Mouse (Mus musculus): ENCODE measurements at regions not wholly inside any gene's neighbourhood (a gene's known extent, or its start where the extent isn't known, plus 50 kb on each side); places are given as distances from the start of the nearest gene placed in this dataset.
A peak's percentile ranks its signal among the peaks of the same experiment; 100 is the strongest.
"Not testable (repeated sequence)": the region's sequence is repeated elsewhere in the genome, so short reads cannot be mapped to it uniquely, and the experiment has no call there.

GRCm38 (mm10) chr9:80848190-80848589, 382.9 kb upstream of the Impg1 start:
- no peaks in the 10 kb centered on the region for H3K36me3 ChIP-seq (ENCODE audit: control insufficient read depth, insufficient read depth, low read length)
- no peak overlapping the region for H3K27ac ChIP-seq (ENCODE audit: low read depth, low read length)
- H3K9me3 ChIP-seq (ENCODE audit: control insufficient read depth, low read length), result no peaks in the 10 kb centered on the region
- H3K9ac ChIP-seq (ENCODE audit: low read depth, low read length), result no peak overlapping the region
- WGBS, result 56% methylated on average over 3 of the region's 3 CpGs
- no peaks in the 10 kb centered on the region for H3K27me3 ChIP-seq (replicated peaks; ENCODE audit: control insufficient read depth, insufficient read depth, low read length)
- no peaks in the 10 kb centered on the region for H3K4me1 ChIP-seq (ENCODE audit: control insufficient read depth, insufficient read depth, low read depth, low read length)
- ATAC-seq, result no peak
- H3K4me3 ChIP-seq (ENCODE audit: low read length), result no peak overlapping the region
- H3K4me2 ChIP-seq (ENCODE audit: low read length), result no peak overlapping the region

- Histone ChIP-seq H3K27me3 (replicated peaks; ENCODE audit: control insufficient read depth, insufficient read depth, low read length) (no peaks in the 10 kb centered on the region), H3K9me3 (ENCODE audit: control insufficient read depth, low read length) (no peaks in the 10 kb centered on the region), H3K36me3 (ENCODE audit: control insufficient read depth, insufficient read depth, low read length) (no peaks in the 10 kb centered on the region), H3K27ac (ENCODE audit: low read depth, low read length) (no peak overlapping the region), H3K4me2 (ENCODE audit: low read length) (no peak overlapping the region), H3K9ac (ENCODE audit: low read depth, low read length) (no peak overlapping the region), H3K4me3 (ENCODE audit: low read length) (no peak overlapping the region), H3K4me1 (ENCODE audit: control insufficient read depth, insufficient read depth, low read depth, low read length) (no peaks in the 10 kb centered on the region)
- 63% methylated on average over 2 of the region's 2 CpGs for WGBS
- no peak for ATAC-seq
Observed at GRCm38 (mm10) chr9:80832808-80833207, 367.5 kb upstream of the Impg1 start.

- Histone ChIP-seq H3K4me2 (ENCODE audit: low read length) (no peak overlapping the region), H3K4me1 (ENCODE audit: control insufficient read depth, insufficient read depth, low read depth, low read length) (no peaks in the 10 kb centered on the region), H3K27me3 (replicated peaks; ENCODE audit: control insufficient read depth, insufficient read depth, low read length) (no peaks in the 10 kb centered on the region), H3K9ac (ENCODE audit: low read depth, low read length) (no peak overlapping the region), H3K27ac (ENCODE audit: low read depth, low read length) (no peak overlapping the region), H3K36me3 (ENCODE audit: control insufficient read depth, insufficient read depth, low read length) (no peaks in the 10 kb centered on the region), H3K4me3 (ENCODE audit: low read length) (no peak overlapping the region), H3K9me3 (ENCODE audit: control insufficient read depth, low read length) (no peaks in the 10 kb centered on the region)
- no peak for ATAC-seq
- WGBS, result 73% methylated on average over 1 of the region's 1 CpGs
Observed at GRCm38 (mm10) chr9:80825346-80825745, 360.1 kb upstream of the Impg1 start.

GRCm38 (mm10) chr9:80820066-80820465, 354.8 kb upstream of the Impg1 start:
- ATAC-seq, result no peak
- 82% methylated on average over 3 of the region's 3 CpGs for WGBS
- Histone ChIP-seq H3K27ac (ENCODE audit: low read depth, low read length) (no peak overlapping the region), H3K9me3 (ENCODE audit: control insufficient read depth, low read length) (no peaks in the 10 kb centered on the region), H3K36me3 (ENCODE audit: control insufficient read depth, insufficient read depth, low read length) (no peaks in the 10 kb centered on the region), H3K4me2 (ENCODE audit: low read length) (no peak overlapping the region), H3K9ac (ENCODE audit: low read depth, low read length) (no peak overlapping the region), H3K27me3 (replicated peaks; ENCODE audit: control insufficient read depth, insufficient read depth, low read length) (no peaks in the 10 kb centered on the region), H3K4me3 (ENCODE audit: low read length) (no peak overlapping the region), H3K4me1 (ENCODE audit: control insufficient read depth, insufficient read depth, low read depth, low read length) (no peaks in the 10 kb centered on the region)

GRCm38 (mm10) chr9:80819070-80819469, 353.8 kb upstream of the Impg1 start:
- ATAC-seq, result no peak
- Histone ChIP-seq H3K27ac (ENCODE audit: low read depth, low read length) (no peak overlapping the region), H3K9ac (ENCODE audit: low read depth, low read length) (no peak overlapping the region), H3K9me3 (ENCODE audit: control insufficient read depth, low read length) (no peaks in the 10 kb centered on the region), H3K27me3 (replicated peaks; ENCODE audit: control insufficient read depth, insufficient read depth, low read length) (no peaks in the 10 kb centered on the region), H3K36me3 (ENCODE audit: control insufficient read depth, insufficient read depth, low read length) (no peaks in the 10 kb centered on the region), H3K4me1 (ENCODE audit: control insufficient read depth, insufficient read depth, low read depth, low read length) (no peaks in the 10 kb centered on the region), H3K4me2 (ENCODE audit: low read length) (no peak overlapping the region), H3K4me3 (ENCODE audit: low read length) (no peak overlapping the region)
- 95% methylated on average over 1 of the region's 1 CpGs for WGBS

GRCm38 (mm10) chr9:80813921-80814320, 348.6 kb upstream of the Impg1 start:
- H3K36me3 ChIP-seq (ENCODE audit: control insufficient read depth, insufficient read depth, low read length), result not testable (repeated sequence)

GRCm38 (mm10) chr9:80791523-80791922, 326.2 kb upstream of the Impg1 start:
- no peak overlapping the region for H3K4me3 ChIP-seq (ENCODE audit: low read length)
- H3K9me3 ChIP-seq (ENCODE audit: control insufficient read depth, low read length), result no peaks in the 10 kb centered on the region
- no peaks in the 10 kb centered on the region for H3K27me3 ChIP-seq (replicated peaks; ENCODE audit: control insufficient read depth, insufficient read depth, low read length)
- no peaks in the 10 kb centered on the region for H3K4me1 ChIP-seq (ENCODE audit: control insufficient read depth, insufficient read depth, low read depth, low read length)
- peak; percentile 48; the same call in 1 of the 2 replicates for ATAC-seq
- WGBS, result 70% methylated on average over 3 of the region's 3 CpGs
- no peak overlapping the region for H3K4me2 ChIP-seq (ENCODE audit: low read length)
- no peak overlapping the region for H3K9ac ChIP-seq (ENCODE audit: low read depth, low read length)
- no peak overlapping the region for H3K27ac ChIP-seq (ENCODE audit: low read depth, low read length)
- no peaks in the 10 kb centered on the region for H3K36me3 ChIP-seq (ENCODE audit: control insufficient read depth, insufficient read depth, low read length)

More at GRCm38 (mm10) chr9:80813921-80814320, 348.6 kb upstream of the Impg1 start:
- not testable (repeated sequence) for H3K27ac ChIP-seq (ENCODE audit: low read depth, low read length); ATAC-seq; H3K9ac ChIP-seq (ENCODE audit: low read depth, low read length); H3K4me2 ChIP-seq (ENCODE audit: low read length); H3K9me3 ChIP-seq (ENCODE audit: control insufficient read depth, low read length); H3K27me3 ChIP-seq (replicated peaks; ENCODE audit: control insufficient read depth, insufficient read depth, low read length); H3K4me3 ChIP-seq (ENCODE audit: low read length); H3K4me1 ChIP-seq (ENCODE audit: control insufficient read depth, insufficient read depth, low read depth, low read length)
- 90% methylated on average over 6 of the region's 6 CpGs for WGBS

GRCm38 (mm10) chr9:80774541-80774940, 309.3 kb upstream of the Impg1 start:
- 67% methylated on average over 1 of the region's 1 CpGs for WGBS
- Histone ChIP-seq H3K4me1 (ENCODE audit: control insufficient read depth, insufficient read depth, low read depth, low read length) (no peaks in the 10 kb centered on the region), H3K9me3 (ENCODE audit: control insufficient read depth, low read length) (no peaks in the 10 kb centered on the region), H3K4me2 (ENCODE audit: low read length) (no peak overlapping the region), H3K27ac (ENCODE audit: low read depth, low read length) (no peak overlapping the region), H3K27me3 (replicated peaks; ENCODE audit: control insufficient read depth, insufficient read depth, low read length) (no peaks in the 10 kb centered on the region), H3K36me3 (ENCODE audit: control insufficient read depth, insufficient read depth, low read length) (no peaks in the 10 kb centered on the region), H3K9ac (ENCODE audit: low read depth, low read length) (no peak overlapping the region), H3K4me3 (ENCODE audit: low read length) (no peak overlapping the region)
- no peak for ATAC-seq

GRCm38 (mm10) chr9:80735806-80736205, 270.5 kb upstream of the Impg1 start:
- not testable (repeated sequence) for H3K4me3 ChIP-seq (ENCODE audit: low read length); H3K36me3 ChIP-seq (ENCODE audit: control insufficient read depth, insufficient read depth, low read length); H3K4me2 ChIP-seq (ENCODE audit: low read length); H3K27ac ChIP-seq (ENCODE audit: low read depth, low read length); H3K27me3 ChIP-seq (replicated peaks; ENCODE audit: control insufficient read depth, insufficient read depth, low read length); H3K9me3 ChIP-seq (ENCODE audit: control insufficient read depth, low read length); ATAC-seq; H3K4me1 ChIP-seq (ENCODE audit: control insufficient read depth, insufficient read depth, low read depth, low read length); H3K9ac ChIP-seq (ENCODE audit: low read depth, low read length)
- WGBS, result 97% methylated on average over 9 of the region's 9 CpGs

GRCm38 (mm10) chr9:80732971-80733370, 267.7 kb upstream of the Impg1 start:
- Histone ChIP-seq H3K9ac (ENCODE audit: low read depth, low read length) (no peak overlapping the region), H3K4me3 (ENCODE audit: low read length) (no peak overlapping the region), H3K4me1 (ENCODE audit: control insufficient read depth, insufficient read depth, low read depth, low read length) (no peaks in the 10 kb centered on the region), H3K9me3 (ENCODE audit: control insufficient read depth, low read length) (no peaks in the 10 kb centered on the region), H3K27ac (ENCODE audit: low read depth, low read length) (no peak overlapping the region), H3K4me2 (ENCODE audit: low read length) (no peak overlapping the region), H3K36me3 (ENCODE audit: control insufficient read depth, insufficient read depth, low read length) (no peaks in the 10 kb centered on the region), H3K27me3 (replicated peaks; ENCODE audit: control insufficient read depth, insufficient read depth, low read length) (no peaks in the 10 kb centered on the region)
- 76% methylated on average over 1 of the region's 1 CpGs for WGBS
- no peak for ATAC-seq
